Mouse (Mus musculus): ENCODE data around the gene Klhl42. TPM values are rescaled to one million over a fixed set of nuclear protein-coding genes. Genes with fewer than 3 reads are reported as not detected.
A peak's percentile ranks its signal among the peaks of the same experiment; 100 is the strongest.

The Klhl42 gene
- total RNA-seq (2022) = 10 to 100 TPM; 20.1 to 23.6 (median 21.6) TPM

GRCm38 (mm10) chr6:147091136-147092120, at the start of gene Klhl42:
TSS of gene Klhl42 (plus strand) at chr6:147091379.
- peak; percentile 57 to 61 for DNase-seq (ENCODE audit: low spot score in 2 of 2)

GRCm38 (mm10) chr6:147042291-147043290, 48.6 kb upstream of the Klhl42 start, which contains the start of gene Mrps35:
TSS of gene Mrps35 (plus strand) at chr6:147042764.
- peak; percentile 83 to 85 for DNase-seq (ENCODE audit: low spot score in 2 of 2)

GRCm38 (mm10) chr6:147043633-147044032, 47.5 kb upstream of the Klhl42 start:
- DNase-seq (ENCODE audit: low spot score in 2 of 2) = no peak

- DNase-seq (ENCODE audit: low spot score in 2 of 2) = no peak
These were observed 41.9 kb upstream of the Klhl42 start for GRCm38 (mm10) chr6:147049239-147049805.

GRCm38 (mm10) chr6:147051666-147052065, 39.5 kb upstream of the Klhl42 start:
- no peak for DNase-seq (ENCODE audit: low spot score in 2 of 2)

- DNase-seq (ENCODE audit: low spot score in 2 of 2) = no peak
These were observed 38.7 kb upstream of the Klhl42 start for GRCm38 (mm10) chr6:147052440-147052839.

GRCm38 (mm10) chr6:147053785-147054646, 37.2 kb upstream of the Klhl42 start:
- no peak for DNase-seq (ENCODE audit: low spot score in 2 of 2)

GRCm38 (mm10) chr6:147055374-147055977, 35.7 kb upstream of the Klhl42 start:
- DNase-seq (ENCODE audit: low spot score in 2 of 2) = no peak

- no peak for DNase-seq (ENCODE audit: low spot score in 2 of 2)
These were observed 31.9 kb upstream of the Klhl42 start for GRCm38 (mm10) chr6:147059326-147059725.

GRCm38 (mm10) chr6:147061630-147062029, 29.5 kb upstream of the Klhl42 start:
- DNase-seq (ENCODE audit: low spot score in 2 of 2) = no peak

- no peak for DNase-seq (ENCODE audit: low spot score in 2 of 2)
These were observed 29.1 kb upstream of the Klhl42 start for GRCm38 (mm10) chr6:147062034-147062433.

- no peak for DNase-seq (ENCODE audit: low spot score in 2 of 2)
These were observed 28.5 kb upstream of the Klhl42 start for GRCm38 (mm10) chr6:147062694-147063093.

- DNase-seq (ENCODE audit: low spot score in 2 of 2) = no peak
These were observed 26.8 kb upstream of the Klhl42 start for GRCm38 (mm10) chr6:147064226-147064943.

GRCm38 (mm10) chr6:147064944-147065261, 26.3 kb upstream of the Klhl42 start:
- no peak for DNase-seq (ENCODE audit: low spot score in 2 of 2)

GRCm38 (mm10) chr6:147075808-147076387, 15.3 kb upstream of the Klhl42 start:
- no peak for DNase-seq (ENCODE audit: low spot score in 2 of 2)

GRCm38 (mm10) chr6:147076878-147077277, 14.3 kb upstream of the Klhl42 start:
- no peak for DNase-seq (ENCODE audit: low spot score in 2 of 2)

- DNase-seq (ENCODE audit: low spot score in 2 of 2) = no peak
These were observed 11.3 kb upstream of the Klhl42 start for GRCm38 (mm10) chr6:147079919-147080318.

GRCm38 (mm10) chr6:147085398-147086040, 5.7 kb upstream of the Klhl42 start:
- no peak for DNase-seq (ENCODE audit: low spot score in 2 of 2)

All from left cerebral cortex, adult 8-10 months (tissue).